ENCODE assay signal across 16 mouse cellular contexts in the genomic region with DNA sequence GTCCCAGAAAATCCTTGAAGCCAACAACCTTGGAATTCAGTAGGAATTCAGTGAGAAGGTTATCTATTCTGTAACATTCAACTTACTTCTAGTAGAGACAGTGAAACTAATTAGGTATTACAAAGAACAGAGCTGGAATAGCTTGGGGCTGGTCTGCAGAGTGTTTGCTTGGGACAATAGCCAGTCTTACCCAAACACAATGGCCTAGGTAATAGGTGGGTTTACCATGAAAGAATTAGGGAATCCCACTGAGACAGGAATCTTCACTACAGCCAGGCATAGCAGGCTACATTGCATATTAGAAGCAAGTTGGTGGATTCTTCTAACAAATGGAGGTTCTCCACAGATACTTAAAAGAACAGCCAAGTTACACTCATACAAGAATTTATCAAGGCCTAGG.
"Had no signal": no experiment of that assay in that cellular context is flagged by ENCODE, and none has a peak within 500 bp of the region (broad histone marks: within the 10 kb centered on the region; RNA-seq: fewer than 3 reads in every experiment).

No protein-coding gene starts in this region.

- H3K27ac ChIP-seq: neural tube, embryonic 13.5 days; neural tube, embryonic 15.5 days; stomach, embryonic 15.5 days; stomach, postnatal 0 days had no signal

- H3K4me1 ChIP-seq: neural tube, embryonic 13.5 days; neural tube, embryonic 15.5 days; stomach, embryonic 15.5 days had no signal

- H3K9me3 ChIP-seq: neural tube, embryonic 13.5 days; neural tube, embryonic 15.5 days; stomach, embryonic 15.5 days had no signal

- H3K27me3 ChIP-seq: neural tube, embryonic 13.5 days; neural tube, embryonic 15.5 days; stomach, embryonic 15.5 days had no signal

- DNase-seq: retina, postnatal 1 day; right cerebral cortex, adult 18-20 months; right cerebral cortex, postnatal 14 days; right cerebral cortex, postnatal 25 days; right cerebral cortex, postnatal 4 days; spleen, adult 18-20 months; thymus, adult 18-20 months; thymus, adult 2 months; thymus, postnatal 14 days; thymus, postnatal 25 days; thymus, postnatal 36 days; thymus, postnatal 4 days had no signal

- H3K4me2 ChIP-seq: neural tube, embryonic 13.5 days; neural tube, embryonic 15.5 days; stomach, embryonic 15.5 days had no signal

- H3K9ac ChIP-seq: neural tube, embryonic 13.5 days; neural tube, embryonic 15.5 days; stomach, embryonic 15.5 days had no signal

- H3K36me3 ChIP-seq: neural tube, embryonic 13.5 days; neural tube, embryonic 15.5 days; stomach, embryonic 15.5 days had no signal

- H3K4me3 ChIP-seq: neural tube, embryonic 13.5 days; neural tube, embryonic 15.5 days; stomach, embryonic 15.5 days had no signal
